In genomic region chr12:84589825-84590761, GRCm38 (mm10) we compare ENCODE assay signal across 7 mouse cellular contexts. TPM values are rescaled to one million over a fixed set of nuclear protein-coding genes. Genes with fewer than 3 reads are reported as not detected.
A peak's percentile ranks its signal among the peaks of the same experiment; 100 is the strongest.
DNase-seq lines count a peak whose midpoint lies in the region; ATAC-seq lines count a peak whose summit lies in the region.

No protein-coding gene starts in this region.

- peak overlapping the region; percentile 98 for H3K4me2 ChIP-seq in intestine, embryonic 16.5 days (ENCODE audit: low read depth, low read length)
- peak overlapping the region; percentile 96 for H3K4me2 ChIP-seq in midbrain, embryonic 11.5 days

- DNase-seq in adrenal gland, adult 2 months: peak; percentile 90
- peak; percentile 85 for DNase-seq in embryo, embryonic 11.5 days (ENCODE audit: low read depth, low spot score)
- peak; percentile 83 to 94 for DNase-seq in gastrocnemius, postnatal 4 days (ENCODE audit: low spot score in 2 of 2)
- DNase-seq in left cerebral cortex, postnatal 36 days (ENCODE audit: low spot score in 2 of 2): peak; percentile 90 to 95
- DNase-seq in midbrain, embryonic 11.5 days (ENCODE audit: low spot score, missing footprints): peak; percentile 100
- peak; percentile 61 for DNase-seq in skeletal muscle tissue, adult 2 months (ENCODE audit: low read depth, low spot score)

- H3K27ac ChIP-seq in intestine, embryonic 16.5 days (ENCODE audit: low read length): no peak overlapping the region
- H3K27ac ChIP-seq in midbrain, embryonic 11.5 days (ENCODE audit: low read depth, low read length): no peak overlapping the region

- H3K9me3 ChIP-seq in intestine, embryonic 16.5 days (ENCODE audit: control insufficient read depth, low read length): no peaks in the 10 kb centered on the region
- no peaks in the 10 kb centered on the region for H3K9me3 ChIP-seq in midbrain, embryonic 11.5 days (ENCODE audit: control insufficient read depth, low read length)

- ATAC-seq in intestine, embryonic 16.5 days: peak; percentile 70
- peak; percentile 80 for ATAC-seq in midbrain, embryonic 11.5 days (ENCODE audit: low FRiP score)

- H3K27me3 ChIP-seq in intestine, embryonic 16.5 days (replicated peaks; ENCODE audit: control insufficient read depth, insufficient read depth, low read length): no peaks in the 10 kb centered on the region
- H3K27me3 ChIP-seq in midbrain, embryonic 11.5 days (ENCODE audit: control insufficient read depth, insufficient read depth, low read length): no peaks in the 10 kb centered on the region

- H3K4me1 ChIP-seq in intestine, embryonic 16.5 days (ENCODE audit: control insufficient read depth, insufficient read depth, low read length): no peaks in the 10 kb centered on the region
- H3K4me1 ChIP-seq in midbrain, embryonic 11.5 days (ENCODE audit: control insufficient read depth, insufficient read depth, low read length): peaks cover 2% of the 10 kb centered on the region; the same call in 1 of the 2 replicates

- WGBS in intestine, embryonic 16.5 days: 1% methylated on average over 54 of the region's 54 CpGs
- WGBS in midbrain, embryonic 11.5 days: under 1% methylated on average over 54 of the region's 54 CpGs

- H3K9ac ChIP-seq in intestine, embryonic 16.5 days (ENCODE audit: low read depth, low read length): peak overlapping the region; percentile 66
- H3K9ac ChIP-seq in midbrain, embryonic 11.5 days (ENCODE audit: low read length): peak overlapping the region; percentile 68

- peak overlapping the region; percentile 51 for H3K4me3 ChIP-seq in intestine, embryonic 16.5 days (ENCODE audit: low read length)
- H3K4me3 ChIP-seq in midbrain, embryonic 11.5 days (ENCODE audit: low read depth, low read length): peak overlapping the region; percentile 49

- intact Hi-C loops in left cerebral cortex, postnatal 36 days (cut with DNase I): loop anchor here (2.0 kb wide), 1 partner anchor 121 kb away; no protein-coding TSS in a partner anchor

- no peaks in the 10 kb centered on the region for H3K36me3 ChIP-seq in intestine, embryonic 16.5 days (ENCODE audit: control insufficient read depth, insufficient read depth, low read length)
- H3K36me3 ChIP-seq in midbrain, embryonic 11.5 days (ENCODE audit: control insufficient read depth, insufficient read depth, low read length): no peaks in the 10 kb centered on the region

RNA-seq across cellular contexts. Expression of gene Vsx2, which starts 20.5 kb away (rescaled TPM):
- not detected for total RNA-seq in adrenal gland, adult 2 months (2021)
- polyA plus RNA-seq in adrenal gland, adult 2 months (2012; rRNA removed): not detected in 2 replicates
- total RNA-seq in gastrocnemius, postnatal 4 days (2021): not detected
- polyA plus RNA-seq in intestine, embryonic 16.5 days (2015; fragmentation: Nextera tagmentation; extraction: Ambion mirVana): not detected in 2 replicates
- under 1 TPM; 0.16 to 0.22 TPM for total RNA-seq in left cerebral cortex, postnatal 36 days (2021)
- 0.66 and 0.99 TPM in 2 replicates for polyA plus RNA-seq in midbrain, embryonic 11.5 days (2014; fragmentation: Nextera tagmentation; extraction: Ambion mirVana)

RNA-seq across cellular contexts. Expression of gene Abcd4, which starts 27.1 kb away (rescaled TPM):
- total RNA-seq in adrenal gland, adult 2 months (2021): 10 to 100 TPM; 12.1 to 12.4 TPM
- polyA plus RNA-seq in adrenal gland, adult 2 months (2012; rRNA removed): 27.7 and 30.3 TPM in 2 replicates
- total RNA-seq in gastrocnemius, postnatal 4 days (2021): 1 to 10 TPM; 7.5 to 8.4 TPM
- 27.8 and 28.2 TPM in 2 replicates for polyA plus RNA-seq in intestine, embryonic 16.5 days (2015; fragmentation: Nextera tagmentation; extraction: Ambion mirVana)
- 10 to 100 TPM; 10.5 to 13.1 TPM for total RNA-seq in left cerebral cortex, postnatal 36 days (2021)
- 6.4 and 7.6 TPM in 2 replicates for polyA plus RNA-seq in midbrain, embryonic 11.5 days (2014; fragmentation: Nextera tagmentation; extraction: Ambion mirVana)

RNA-seq across cellular contexts. Expression of gene Vrtn, which starts 50.7 kb away (rescaled TPM):
- not detected for total RNA-seq in adrenal gland, adult 2 months (2021)
- not detected in 2 replicates for polyA plus RNA-seq in adrenal gland, adult 2 months (2012; rRNA removed)
- not detected for total RNA-seq in gastrocnemius, postnatal 4 days (2021)
- not detected in 2 replicates for polyA plus RNA-seq in intestine, embryonic 16.5 days (2015; fragmentation: Nextera tagmentation; extraction: Ambion mirVana)
- under 1 TPM in 1 of 2 experiments, not detected in 1; 0.47 TPM for total RNA-seq in left cerebral cortex, postnatal 36 days (2021)
- 0.05 TPM in 1 of 2 replicates, not detected in the other for polyA plus RNA-seq in midbrain, embryonic 11.5 days (2014; fragmentation: Nextera tagmentation; extraction: Ambion mirVana)
